Mouse (Mus musculus): ENCODE measurements around the gene Cyb561d2. TPM values are rescaled to one million over a fixed set of nuclear protein-coding genes. Genes with fewer than 3 reads are reported as not detected.

Cyb561d2 gene
- total and polyA plus RNA-seq, 3 experiments: 23.8 to 37.8 (median 35.7) TPM

DNA sequence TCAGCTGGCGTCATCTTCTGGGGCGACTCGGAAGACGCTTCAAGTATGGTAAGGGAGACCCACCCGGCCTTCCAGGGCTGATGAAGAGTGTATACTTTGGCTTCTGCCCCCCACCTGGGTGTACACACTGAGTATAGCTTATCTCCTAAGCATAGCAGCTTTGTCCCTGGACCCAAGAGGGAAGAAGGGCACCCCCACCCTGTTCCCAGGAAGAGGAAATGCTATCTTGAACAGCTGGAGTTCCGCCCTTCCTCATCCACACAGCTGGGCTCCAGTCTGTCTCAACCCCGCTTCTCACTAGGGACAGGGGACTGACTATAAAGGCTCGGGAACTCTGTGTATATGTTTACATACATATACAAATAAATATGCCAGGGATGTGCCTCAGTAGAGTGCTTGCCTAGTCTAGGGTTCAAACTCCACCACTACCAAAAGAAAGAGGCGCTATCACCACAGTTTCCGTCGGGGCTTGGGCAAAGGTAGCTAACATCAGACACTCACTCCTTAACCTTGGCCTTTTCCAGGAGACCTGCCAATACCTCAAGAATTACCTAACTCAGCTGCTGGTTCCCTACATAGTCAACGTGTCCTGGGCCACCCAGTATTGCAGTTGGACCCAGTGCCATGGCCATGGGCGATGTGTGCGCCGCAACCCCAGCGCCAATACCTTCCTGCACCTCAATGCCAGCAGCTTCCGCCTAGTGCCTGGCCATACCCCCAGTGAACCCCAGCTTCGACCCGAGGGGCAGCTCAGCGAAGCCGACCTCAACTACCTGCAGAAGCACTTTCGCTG, 29.7 kb upstream of the Cyb561d2 start:
- no peak for TF ChIP-seq POLR2AphosphoS2 (IDR thresholded peaks at IDR 0.05; ENCODE audit: low read depth, low read length)
- no peak for TF ChIP-seq MAZ (IDR thresholded peaks at IDR 0.05; ENCODE audit: low read depth, low read length)
- no peak for TF ChIP-seq SIN3A (IDR thresholded peaks at IDR 0.05; ENCODE audit: low read length)
- no peak for TF ChIP-seq MYC (IDR thresholded peaks at IDR 0.05; ENCODE audit: low read depth, low read length)
- no peak for TF ChIP-seq EP300 (IDR thresholded peaks at IDR 0.05; ENCODE audit: low read length)
- no peak for TF ChIP-seq RAD21 (IDR thresholded peaks at IDR 0.05; ENCODE audit: low read depth, low read length)
- TF ChIP-seq ELF1 (IDR thresholded peaks at IDR 0.05; ENCODE audit: low read depth, low read length): no peak
- TF ChIP-seq NRF1 (IDR thresholded peaks at IDR 0.05; ENCODE audit: low read depth, low read length): no peak
- no peak for TF ChIP-seq RCOR1 (conservative IDR thresholded peaks at IDR 0.05; ENCODE audit: low read depth, low read length)
- TF ChIP-seq UBTF (IDR thresholded peaks at IDR 0.05; ENCODE audit: low read depth, low read length): no peak
- TF ChIP-seq CHD1 (IDR thresholded peaks at IDR 0.05; ENCODE audit: low read depth, low read length): no peak
- Histone ChIP-seq H3K4me3 (replicated peaks in 1 of 3; ENCODE audit: low read depth in 2 of 3, low read length in 2 of 3, poor library complexity in 1 of 3) (no peak overlapping the region), H3K4me1 (ENCODE audit: control insufficient read depth in 1 of 2, insufficient read depth in 2 of 2) (peaks cover 21 to 35% of the 10 kb centered on the region in 2 experiments), H3K9ac (ENCODE audit: insufficient read depth, low read depth) (no peak overlapping the region), H3K79me2 (replicated peaks; ENCODE audit: control insufficient read depth, extremely low read depth, insufficient read depth, poor library complexity, severe bottlenecking) (no peaks in the 10 kb centered on the region), H3K27me3 (replicated peaks) (no peaks in the 10 kb centered on the region), H3K27ac (ENCODE audit: insufficient read depth, low read depth) (no peak overlapping the region), H3K36me3 (replicated peaks in 1 of 2; ENCODE audit: control insufficient read depth in 1 of 2, insufficient read depth in 1 of 2, low read length in 1 of 2) (peaks cover 22 to 44% of the 10 kb centered on the region in 2 experiments), H3K9me3 (replicated peaks; ENCODE audit: low read length) (no peaks in the 10 kb centered on the region), H3K4me2 (ENCODE audit: insufficient read depth, low read depth, poor library complexity, severe bottlenecking) (no peak overlapping the region)
- in situ Hi-C loops (cut with MboI; ENCODE audit: low pct_ligation_motif_present, low pct_unique_long_range_greater_than_20kb, low sequenced_read_pairs) (no loop called here), dilution Hi-C loops (cut with MboI; ENCODE audit: extremely low pct_ligation_motif_present, extremely low pct_unique_long_range_greater_than_20kb, low sequenced_read_pairs) (no loop called here)
- no peak for DNase-seq (ENCODE audit: extremely low read depth)

DNA sequence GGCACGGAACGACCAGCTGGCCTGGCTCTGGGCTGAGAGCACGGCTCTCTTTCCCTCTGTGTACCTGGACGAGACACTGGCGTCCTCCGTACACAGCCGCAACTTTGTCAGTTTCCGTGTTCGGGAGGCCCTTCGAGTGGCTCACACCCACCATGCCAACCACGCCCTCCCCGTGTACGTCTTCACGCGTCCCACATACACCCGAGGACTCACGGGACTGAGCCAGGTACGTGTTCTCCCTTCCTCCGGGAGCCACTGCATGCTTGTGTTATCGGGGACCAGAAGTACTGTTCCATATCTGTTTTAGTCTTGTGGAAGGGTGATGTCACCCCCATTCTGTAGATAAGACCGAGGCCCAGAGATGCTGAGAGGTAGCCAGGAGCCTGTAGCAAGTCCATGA, 28.9 kb upstream of the Cyb561d2 start:
- in situ Hi-C loops (cut with MboI; ENCODE audit: low pct_ligation_motif_present, low pct_unique_long_range_greater_than_20kb, low sequenced_read_pairs) (no loop called here), dilution Hi-C loops (cut with MboI; ENCODE audit: extremely low pct_ligation_motif_present, extremely low pct_unique_long_range_greater_than_20kb, low sequenced_read_pairs) (no loop called here)
- Histone ChIP-seq H3K27me3 (replicated peaks) (no peaks in the 10 kb centered on the region), H3K36me3 (replicated peaks in 1 of 2; ENCODE audit: control insufficient read depth in 1 of 2, insufficient read depth in 1 of 2, low read length in 1 of 2) (peaks cover 26 to 52% of the 10 kb centered on the region in 2 experiments), H3K27ac (ENCODE audit: insufficient read depth, low read depth) (no peak overlapping the region), H3K9me3 (replicated peaks; ENCODE audit: low read length) (no peaks in the 10 kb centered on the region), H3K4me3 (replicated peaks in 1 of 3; ENCODE audit: low read depth in 2 of 3, low read length in 2 of 3, poor library complexity in 1 of 3) (no peak overlapping the region), H3K4me2 (ENCODE audit: insufficient read depth, low read depth, poor library complexity, severe bottlenecking) (no peak overlapping the region), H3K4me1 (ENCODE audit: control insufficient read depth in 1 of 2, insufficient read depth in 2 of 2) (peaks cover 15 to 36% of the 10 kb centered on the region in 2 experiments), H3K9ac (ENCODE audit: insufficient read depth, low read depth) (no peak overlapping the region), H3K79me2 (replicated peaks; ENCODE audit: control insufficient read depth, extremely low read depth, insufficient read depth, poor library complexity, severe bottlenecking) (no peaks in the 10 kb centered on the region)
- no peak for DNase-seq (ENCODE audit: extremely low read depth)
- TF ChIP-seq KAT2A (IDR thresholded peaks at IDR 0.05; ENCODE audit: insufficient replicate concordance, low read length) (no peak), HCFC1 (IDR thresholded peaks at IDR 0.05; ENCODE audit: low read depth, low read length) (no peak), CTCF (conservative IDR thresholded peaks at IDR 0.05 in 1 of 2, IDR thresholded peaks at IDR 0.05 in 1 of 2; ENCODE audit: low read depth in 2 of 2, low read length in 2 of 2) (no peak), BHLHE40 (IDR thresholded peaks at IDR 0.05; ENCODE audit: low read depth, low read length) (no peak), NELFE (IDR thresholded peaks at IDR 0.05; ENCODE audit: low read depth, low read length) (no peak), POLR2A (IDR thresholded peaks at IDR 0.05; ENCODE audit: low read depth, low read length) (no peak), POLR2AphosphoS2 (IDR thresholded peaks at IDR 0.05; ENCODE audit: low read depth, low read length) (no peak), RCOR1 (conservative IDR thresholded peaks at IDR 0.05; ENCODE audit: low read depth, low read length) (no peak), RAD21 (IDR thresholded peaks at IDR 0.05; ENCODE audit: low read depth, low read length) (no peak), MXI1 (IDR thresholded peaks at IDR 0.05; ENCODE audit: low read depth, low read length) (no peak), TBP (conservative IDR thresholded peaks at IDR 0.05; ENCODE audit: low read depth, low read length) (no peak), USF2 (conservative IDR thresholded peaks at IDR 0.05; ENCODE audit: low read depth, low read length) (no peak), USF1 (IDR thresholded peaks at IDR 0.05; ENCODE audit: low read depth, low read length) (no peak), GABPA (IDR thresholded peaks at IDR 0.05; ENCODE audit: insufficient replicate concordance, low read depth, low read length) (no peak)

Measured in CH12.LX (cell line).